Mouse (Mus musculus) E14TG2a.4 (cell line): Measurements from ENCODE around the gene Ntm.

ENCODE experiments used
- CTCF ChIP-seq: conservative IDR thresholded peaks from 2 replicates; pipeline ENCODE4 v1.5.1; 2014; ENCODE audit warnings: low read length
- NANOG ChIP-seq: IDR thresholded peaks from 2 replicates; pipeline ENCODE4 v1.6.1; 2014; ENCODE audit warnings: borderline replicate concordance, low read length, mixed read lengths

DNA sequence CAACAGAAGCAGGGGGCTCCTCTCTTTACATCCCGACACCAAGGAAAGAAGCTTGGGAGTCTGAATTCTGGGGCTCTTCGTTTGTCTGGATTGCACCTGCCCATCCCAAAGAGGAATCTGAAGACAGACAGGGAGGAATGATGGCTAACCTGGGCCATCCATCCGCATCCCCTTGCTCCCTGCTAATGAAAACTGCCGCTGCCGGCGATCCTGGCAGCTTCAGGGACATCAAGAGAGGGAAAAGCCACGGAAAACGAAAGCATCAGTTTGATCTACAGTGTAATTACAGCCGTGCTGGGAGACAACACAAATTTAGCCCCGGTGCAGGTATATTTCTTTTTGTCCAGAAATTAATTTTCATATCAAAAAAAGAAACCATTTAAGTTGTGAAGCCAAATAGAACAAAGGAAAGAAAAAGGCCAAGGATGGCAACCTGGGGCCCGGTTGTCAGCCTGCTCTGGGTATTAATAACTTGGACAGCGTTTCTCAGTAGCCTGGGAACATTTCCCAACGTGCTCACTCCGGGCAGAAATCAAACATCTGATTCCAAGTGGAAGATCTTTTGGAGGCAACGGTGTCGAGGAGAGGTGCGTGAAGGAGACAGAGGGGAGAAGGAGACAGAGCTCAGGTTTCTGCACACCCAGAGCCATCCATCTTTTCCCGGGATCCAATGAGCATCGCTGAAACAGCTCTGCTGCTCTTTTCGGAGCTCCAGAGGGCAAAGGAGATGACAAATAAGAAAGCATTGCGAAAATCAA lies 368.2 kb downstream of the Ntm start:
- TF ChIP-seq CTCF (no peak), NANOG (no peak)
